In genomic region chr6:128799144-128799895, GRCm38 (mm10) we compare ENCODE assay signal across 8 mouse cellular contexts. TPM values are rescaled to one million over a fixed set of nuclear protein-coding genes. Genes with fewer than 3 reads are reported as not detected.
DNase-seq lines count a peak whose midpoint lies in the region; ATAC-seq and TF ChIP-seq lines count a peak whose summit lies in the region.
"Not testable (repeated sequence)": the region's sequence is repeated elsewhere in the genome, so short reads cannot be mapped to it uniquely, and the experiment has no call there.

No protein-coding gene starts in this region.

- peak; percentile 60 for DNase-seq in ES-E14 (ENCODE audit: low read depth, low spot score)
- peak; percentile 89 to 94 for DNase-seq in cerebellum, adult 2 months
- DNase-seq in forebrain, postnatal 0 days, result peak; percentile 98
- peak; percentile 90 for DNase-seq in heart, postnatal 4 days
- peak; percentile 87 to 88 for DNase-seq in layer of hippocampus, adult 2 months (ENCODE audit: low spot score in 2 of 2)
- DNase-seq in lung, adult 2 months, result peak; percentile 89
- DNase-seq in testis, postnatal 10 days (ENCODE audit: low spot score), result peak; percentile 87

- TF ChIP-seq CTCF in cerebellum, adult 2 months (IDR thresholded peaks at IDR 0.05; ENCODE audit: borderline replicate concordance, insufficient read depth, low read depth, low read length), result peak; percentile 58
- TF ChIP-seq CTCF in forebrain, postnatal 0 days (IDR thresholded peaks at IDR 0.05; ENCODE audit: low read depth), result peak; percentile 86
- TF ChIP-seq CTCF in layer of hippocampus, adult 2 months (conservative IDR thresholded peaks at IDR 0.05), result peak; percentile 81
- peak; percentile 15; the same call in 1 of the 2 replicates for TF ChIP-seq CTCF in lung, adult 2 months (IDR thresholded peaks at IDR 0.05; ENCODE audit: insufficient read depth, low read length)

- not testable (repeated sequence) for H3K27me3 ChIP-seq in cerebellum, adult 2 months (ENCODE audit: control insufficient read depth, insufficient read depth, low read length); forebrain, postnatal 0 days (ENCODE audit: insufficient read depth, low read length); neural tube, embryonic 15.5 days (replicated peaks)

- H3K9ac ChIP-seq in ES-E14 (ENCODE audit: insufficient read depth, low read depth, low read length, poor library complexity, severe bottlenecking), result peak overlapping the region; percentile 88
- H3K9ac ChIP-seq in forebrain, postnatal 0 days, result peak overlapping the region; percentile 74
- H3K9ac ChIP-seq in neural tube, embryonic 15.5 days (replicated peaks), result peak overlapping the region; percentile 72

- not testable (repeated sequence) for TF ChIP-seq POLR2A in cerebellum, adult 2 months (IDR thresholded peaks at IDR 0.05; ENCODE audit: borderline replicate concordance, insufficient read depth, low read length)
- TF ChIP-seq POLR2A in lung, adult 2 months (IDR thresholded peaks at IDR 0.05; ENCODE audit: borderline replicate concordance, extremely low read depth, low read depth, low read length), result peak; percentile 78

- not testable (repeated sequence) for H3K36me3 ChIP-seq in ES-E14 (ENCODE audit: control insufficient read depth, insufficient read depth, low read length, poor library complexity, severe bottlenecking); forebrain, postnatal 0 days (ENCODE audit: insufficient read depth); neural tube, embryonic 15.5 days

- peak overlapping the region; percentile 71; the same call in 1 of the 2 replicates for H3K27ac ChIP-seq in ES-E14 (ENCODE audit: insufficient read depth, low read depth, low read length, poor library complexity, severe bottlenecking)
- H3K27ac ChIP-seq in cerebellum, adult 2 months (ENCODE audit: insufficient read depth, low read length), result peak overlapping the region; percentile 80
- H3K27ac ChIP-seq in forebrain, postnatal 0 days (ENCODE audit: low read depth, low read length), result peak overlapping the region; percentile 91
- H3K27ac ChIP-seq in layer of hippocampus, adult 2 months, result peak overlapping the region; percentile 91
- peak overlapping the region; percentile 94 for H3K27ac ChIP-seq in neural tube, embryonic 15.5 days (replicated peaks)

- not testable (repeated sequence) for H3K9me3 ChIP-seq in ES-E14 (ENCODE audit: control insufficient read depth, insufficient read depth, low read depth, low read length); forebrain, postnatal 0 days (ENCODE audit: low read length); neural tube, embryonic 15.5 days (replicated peaks)

- in situ Hi-C loops in ES-E14 (cut with MboI; ENCODE audit: low sequenced_read_pairs in 2 of 2, unreplicated experiment in 2 of 2), result loop anchor here in 1 of 2 experiments (5.0 kb wide), 1 partner anchor 37 kb away; no protein-coding TSS in a partner anchor

- WGBS in cerebellum, adult 2 months, result under 1% methylated on average over 49 of the region's 49 CpGs
- 1% methylated on average over 49 of the region's 49 CpGs for WGBS in forebrain, postnatal 0 days
- WGBS in lung, adult 2 months, result under 1% methylated on average over 49 of the region's 49 CpGs
- 0% methylated on average over 49 of the region's 49 CpGs for WGBS in neural tube, embryonic 15.5 days

- not testable (repeated sequence) for H3K4me1 ChIP-seq in ES-E14 (ENCODE audit: control insufficient read depth in 2 of 2, insufficient read depth in 2 of 2, low read length in 2 of 2, poor library complexity in 1 of 2); cerebellum, adult 2 months (ENCODE audit: control insufficient read depth, insufficient read depth, low read length); forebrain, postnatal 0 days (ENCODE audit: insufficient read depth); lung, adult 2 months (ENCODE audit: control insufficient read depth, insufficient read depth, low read length)
- H3K4me1 ChIP-seq in neural tube, embryonic 15.5 days, result peaks cover 12% of the 10 kb centered on the region

- ATAC-seq in forebrain, postnatal 0 days, result peak; percentile 59
- peak; percentile 86 for ATAC-seq in neural tube, embryonic 15.5 days (ENCODE audit: low FRiP score)

- H3K4me3 ChIP-seq in ES-E14 (ENCODE audit: insufficient read depth in 1 of 2, low read depth in 1 of 2, low read length in 2 of 2, poor library complexity in 1 of 2, severe bottlenecking in 1 of 2), result peak overlapping the region; percentile 93 to 95
- H3K4me3 ChIP-seq in cerebellum, adult 2 months (replicated peaks; ENCODE audit: insufficient read depth, low read depth, low read length), result peak overlapping the region; percentile 83
- H3K4me3 ChIP-seq in forebrain, postnatal 0 days (ENCODE audit: low read depth, low read length), result peak overlapping the region; percentile 61
- H3K4me3 ChIP-seq in layer of hippocampus, adult 2 months, result peak overlapping the region; percentile 70
- peak overlapping the region; percentile 100 for H3K4me3 ChIP-seq in lung, adult 2 months (replicated peaks; ENCODE audit: extremely low read depth, low read depth, low read length)
- H3K4me3 ChIP-seq in neural tube, embryonic 15.5 days (replicated peaks), result peak overlapping the region; percentile 60

- H3K4me2 ChIP-seq in forebrain, postnatal 0 days (ENCODE audit: low read depth), result peak overlapping the region; percentile 52
- peak overlapping the region; percentile 61 for H3K4me2 ChIP-seq in neural tube, embryonic 15.5 days

TF ChIP-seq in ES-E14, 5 proteins besides CTCF, POLR2A, EP300 and RAD21:
- TF ChIP-seq MAFK (IDR thresholded peaks at IDR 0.05; ENCODE audit: insufficient read depth, low read depth, low read length) (peak; percentile 82), ZNF384 (IDR thresholded peaks at IDR 0.05; ENCODE audit: low read depth, low read length) (peak; percentile 74; the same call in 1 of the 2 replicates)

RNA-seq across cellular contexts. Expression of gene Klrb1c, which starts 10.3 kb away (rescaled TPM):
- total RNA-seq in ES-E14 (2012; rRNA removed), result 0.13 TPM in 1 of 2 replicates, not detected in the other
- 0.08 TPM in 1 of 2 replicates, not detected in the other for polyA plus RNA-seq in cerebellum, adult 2 months (2012; rRNA removed)
- 0.08 and 0.24 TPM in 2 replicates for total RNA-seq in forebrain, postnatal 0 days (2014; rRNA removed)
- polyA plus RNA-seq in forebrain, postnatal 0 days (2015; fragmentation: Nextera tagmentation; extraction: Ambion mirVana), result 0.24 TPM in 1 of 2 replicates, not detected in the other
- not detected for total RNA-seq in heart, postnatal 4 days (2021)
- not detected for total RNA-seq in layer of hippocampus, adult 2 months (2021)
- polyA plus RNA-seq in lung, adult 2 months (2012; rRNA removed), result 1.8 and 2.6 TPM in 2 replicates
- 0.09 and 0.70 TPM in 2 replicates for polyA plus RNA-seq in neural tube, embryonic 15.5 days (2015; fragmentation: Nextera tagmentation; extraction: Ambion mirVana)

RNA-seq across cellular contexts. Expression of gene Gm44511, which starts 26.8 kb away (rescaled TPM):
- total RNA-seq in ES-E14 (2012; rRNA removed), result not detected in 2 replicates
- not detected in 2 replicates for polyA plus RNA-seq in cerebellum, adult 2 months (2012; rRNA removed)
- not detected in 2 replicates for total RNA-seq in forebrain, postnatal 0 days (2014; rRNA removed)
- not detected in 2 replicates for polyA plus RNA-seq in forebrain, postnatal 0 days (2015; fragmentation: Nextera tagmentation; extraction: Ambion mirVana)
- not detected for total RNA-seq in heart, postnatal 4 days (2021)
- total RNA-seq in layer of hippocampus, adult 2 months (2021), result not detected
- polyA plus RNA-seq in lung, adult 2 months (2012; rRNA removed), result 0.41 TPM in 1 of 2 replicates, not detected in the other
- polyA plus RNA-seq in neural tube, embryonic 15.5 days (2015; fragmentation: Nextera tagmentation; extraction: Ambion mirVana), result not detected in 2 replicates

RNA-seq across cellular contexts. Expression of gene Klrb1b, which starts 26.8 kb away (rescaled TPM):
- not detected in 2 replicates for total RNA-seq in ES-E14 (2012; rRNA removed)
- polyA plus RNA-seq in cerebellum, adult 2 months (2012; rRNA removed), result not detected in 2 replicates
- not detected in 2 replicates for total RNA-seq in forebrain, postnatal 0 days (2014; rRNA removed)
- not detected in 2 replicates for polyA plus RNA-seq in forebrain, postnatal 0 days (2015; fragmentation: Nextera tagmentation; extraction: Ambion mirVana)
- total RNA-seq in heart, postnatal 4 days (2021), result not detected
- total RNA-seq in layer of hippocampus, adult 2 months (2021), result not detected
- 2.4 and 2.7 TPM in 2 replicates for polyA plus RNA-seq in lung, adult 2 months (2012; rRNA removed)
- polyA plus RNA-seq in neural tube, embryonic 15.5 days (2015; fragmentation: Nextera tagmentation; extraction: Ambion mirVana), result 0.49 TPM in 1 of 2 replicates, not detected in the other

Comparison
In these comparisons a context has a peak if more than half of its experiments do, and no peak if none do; other contexts are left out.
1. Peak in every context shown above with its lines: DNase-seq, ATAC-seq, H3K4me3 ChIP-seq and H3K27ac ChIP-seq.
2. CTCF ChIP-seq: peak in every context shown above with its lines; median percentile 86 in forebrain, postnatal 0 days; 81 in layer of hippocampus, adult 2 months; 58 in cerebellum, adult 2 months; 15 in lung, adult 2 months.